Mouse (Mus musculus): Measurements from ENCODE around the gene Lbhd1. TPM values are rescaled to one million over a fixed set of nuclear protein-coding genes. Genes with fewer than 3 reads are reported as not detected.
"Not testable (repeated sequence)": the region's sequence is repeated elsewhere in the genome, so short reads cannot be mapped to it uniquely, and the experiment has no call there.

Gene Lbhd1
- total RNA-seq, 2 experiments from 2014 or later = 2.1 to 5.6 TPM

DNA sequence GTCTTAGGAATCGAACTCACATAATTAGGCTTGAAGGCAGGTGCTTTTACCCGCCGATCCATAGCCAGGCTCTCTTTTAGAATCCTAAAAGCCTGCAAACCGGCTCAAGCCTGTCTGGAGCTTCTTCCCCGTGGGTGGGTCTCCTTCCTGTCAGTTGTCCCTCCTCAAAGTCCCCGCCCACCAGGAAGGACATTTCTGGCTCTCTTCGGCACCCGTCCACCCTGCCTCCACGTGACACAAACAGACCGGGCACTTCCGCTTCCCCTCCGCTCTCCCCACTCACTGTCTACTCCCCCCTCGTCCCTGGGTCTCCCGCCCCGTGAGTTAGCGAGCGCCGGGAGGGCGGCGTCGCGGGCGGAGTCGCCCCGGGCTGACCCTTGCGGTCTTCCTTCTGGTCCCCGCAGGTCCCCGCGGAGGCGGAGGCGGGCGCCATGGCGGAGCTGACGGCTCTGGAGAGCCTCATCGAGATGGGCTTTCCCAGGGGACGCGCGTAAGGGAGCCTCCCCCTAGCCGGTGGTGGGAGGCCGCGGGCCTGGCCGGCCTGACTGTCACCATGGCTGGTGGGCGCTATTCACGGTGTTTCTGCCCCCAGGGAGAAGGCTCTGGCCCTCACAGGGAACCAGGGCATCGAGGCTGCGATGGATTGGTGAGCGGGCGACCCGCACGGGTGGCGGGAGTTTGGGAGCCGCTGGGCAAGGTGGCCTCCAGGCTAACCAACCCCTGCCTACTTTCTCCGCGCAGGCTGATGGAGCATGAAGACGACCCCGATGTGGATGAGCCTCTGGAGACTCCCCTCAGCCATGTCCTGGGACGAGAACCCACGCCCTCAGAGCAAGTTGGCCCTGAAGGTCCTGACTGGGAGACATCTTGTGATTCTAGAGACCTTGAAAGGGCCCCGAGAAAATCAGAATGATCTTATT is 12.0 kb upstream of the Lbhd1 start, which contains the start of gene Ubxn1:
TSS of gene Ubxn1 (plus strand) at position 230 of the 920 bp plus-strand sequence.
- peak; percentile 97 for DNase-seq

DNA sequence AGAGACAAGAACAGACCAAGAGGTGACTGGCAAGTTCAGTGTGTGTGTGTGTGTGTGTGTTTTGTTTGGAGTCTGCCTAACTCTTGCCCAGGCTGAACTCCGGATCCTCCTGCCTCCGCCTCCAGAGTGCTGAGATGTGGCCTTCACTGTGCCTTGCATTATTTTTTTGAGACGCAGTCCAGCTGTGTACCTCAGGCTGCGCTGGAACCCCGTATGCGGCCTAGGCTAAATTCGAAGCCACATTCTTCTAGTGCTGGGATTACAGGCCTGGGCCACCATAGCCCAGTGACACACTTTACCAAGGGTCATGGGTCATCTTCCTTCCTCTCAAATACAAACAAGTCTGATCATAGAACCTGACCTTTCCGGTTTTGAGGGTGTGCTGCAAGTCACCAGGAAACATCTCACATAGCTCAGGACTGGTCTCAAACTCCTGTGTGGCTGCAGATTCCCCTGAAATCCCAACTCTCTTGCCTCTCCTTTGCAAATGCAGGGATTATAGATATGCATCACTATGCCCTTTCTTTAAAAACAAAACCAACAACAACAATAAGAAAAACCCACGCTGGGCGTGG is 11.2 kb upstream of the Lbhd1 start:
- no peak for DNase-seq

DNA sequence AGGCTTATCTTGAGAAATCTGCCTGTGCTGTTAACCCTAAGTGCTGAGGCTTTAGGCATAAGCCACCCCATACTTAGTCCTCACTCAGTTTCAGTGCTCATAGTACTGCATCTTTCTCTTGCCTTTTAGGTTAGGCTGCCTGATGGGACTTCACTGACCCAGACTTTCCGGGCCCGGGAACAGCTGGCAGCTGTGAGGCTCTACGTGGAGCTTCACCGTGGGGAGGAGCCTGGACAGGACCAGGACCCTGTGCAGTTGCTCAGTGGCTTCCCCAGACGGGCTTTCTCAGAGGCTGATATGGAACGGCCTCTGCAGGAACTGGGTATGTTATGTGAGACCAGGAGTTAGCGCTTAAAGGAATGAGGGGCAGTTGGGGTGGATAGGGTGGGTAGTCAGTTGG is 8.5 kb upstream of the Lbhd1 start:
- DNase-seq = no peak

DNA sequence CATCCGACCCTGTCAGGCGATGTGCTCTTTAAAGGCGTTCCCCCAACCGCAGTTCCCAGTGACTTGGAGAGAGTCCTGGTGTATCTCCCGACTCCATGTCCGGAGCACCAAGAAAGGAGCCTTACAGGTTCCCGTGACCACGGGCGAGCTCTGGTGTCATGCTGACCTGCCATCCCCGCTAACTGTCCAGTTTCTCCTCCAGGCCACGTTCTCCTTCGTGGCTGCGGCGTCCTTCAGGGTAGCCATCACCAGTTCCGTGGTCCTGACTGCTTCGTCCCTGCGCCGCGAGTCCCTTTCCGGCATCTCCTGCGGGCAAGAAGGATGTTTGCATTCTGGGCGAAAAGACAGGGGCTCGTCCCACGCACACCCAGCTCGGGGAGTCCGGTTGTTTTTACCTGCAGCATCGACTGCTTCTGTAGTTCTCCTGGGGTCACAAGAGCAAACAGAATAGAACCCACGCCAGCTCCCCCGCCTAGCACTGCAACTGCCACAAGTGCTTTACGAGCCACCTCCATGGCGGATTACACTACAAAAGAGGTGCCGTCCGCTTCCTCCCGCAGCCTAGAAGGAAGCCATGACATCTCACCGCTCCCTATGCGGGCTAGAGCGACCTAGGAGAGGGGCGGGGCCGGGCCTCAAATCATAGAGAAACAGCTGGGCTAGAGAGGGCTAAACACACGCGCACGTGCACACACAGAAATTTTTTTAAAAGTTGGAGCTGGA is 3.1 kb upstream of the Lbhd1 start, which contains the start of gene Uqcc3:
TSS of gene Uqcc3 (minus strand) at position 613 of the 723 bp plus-strand sequence.
- DNase-seq = peak; percentile 90

DNA sequence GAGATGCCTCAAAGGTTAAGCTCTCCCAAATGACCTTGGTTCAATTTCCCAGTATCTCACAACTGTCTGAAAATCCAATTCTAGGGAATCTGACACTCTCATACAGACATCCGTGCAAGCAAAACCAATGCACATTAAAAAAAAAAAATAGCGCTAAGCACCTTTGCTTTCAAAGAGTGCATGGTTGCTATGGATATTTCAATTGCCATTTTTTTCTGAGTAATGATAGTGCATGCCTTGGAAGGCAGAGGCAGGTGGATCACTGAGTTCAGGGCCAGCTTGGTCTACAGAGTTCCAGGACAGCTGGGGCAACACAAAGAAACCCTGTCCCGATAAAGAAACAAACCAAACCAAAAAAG is 2.5 kb upstream of the Lbhd1 start:
- DNase-seq = no peak

DNA sequence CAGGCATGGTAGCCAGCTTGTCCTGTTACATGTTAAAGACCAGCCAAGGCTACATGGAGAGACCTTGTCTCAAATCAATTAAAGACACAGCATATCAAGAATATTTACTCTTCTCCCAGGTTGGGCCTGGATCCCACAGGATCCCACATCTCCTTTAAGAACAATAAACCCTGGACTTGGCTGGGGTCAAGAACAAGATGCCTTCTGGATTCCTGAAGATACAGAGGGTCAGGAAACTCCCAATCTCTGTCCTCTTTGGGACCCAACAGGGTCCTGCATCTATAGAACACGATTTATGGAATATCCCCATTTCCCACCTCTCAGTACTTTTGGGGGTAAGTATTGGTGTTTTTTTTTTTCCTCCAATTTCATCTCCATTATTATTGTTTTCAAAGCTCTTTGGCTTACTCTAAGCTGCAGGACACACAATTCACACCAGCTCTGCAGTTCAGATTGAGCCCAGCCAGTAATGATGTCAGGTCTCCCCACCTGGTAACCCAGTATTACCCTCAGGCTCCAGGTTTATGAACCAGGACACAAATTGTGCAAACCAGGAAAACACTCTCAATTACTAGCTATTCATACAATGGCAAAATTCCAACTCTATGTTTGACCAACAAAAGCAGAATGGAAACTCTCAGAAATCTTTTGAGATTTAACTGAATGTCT is 3.5 kb downstream of the Lbhd1 start:
- no peak for DNase-seq

DNA sequence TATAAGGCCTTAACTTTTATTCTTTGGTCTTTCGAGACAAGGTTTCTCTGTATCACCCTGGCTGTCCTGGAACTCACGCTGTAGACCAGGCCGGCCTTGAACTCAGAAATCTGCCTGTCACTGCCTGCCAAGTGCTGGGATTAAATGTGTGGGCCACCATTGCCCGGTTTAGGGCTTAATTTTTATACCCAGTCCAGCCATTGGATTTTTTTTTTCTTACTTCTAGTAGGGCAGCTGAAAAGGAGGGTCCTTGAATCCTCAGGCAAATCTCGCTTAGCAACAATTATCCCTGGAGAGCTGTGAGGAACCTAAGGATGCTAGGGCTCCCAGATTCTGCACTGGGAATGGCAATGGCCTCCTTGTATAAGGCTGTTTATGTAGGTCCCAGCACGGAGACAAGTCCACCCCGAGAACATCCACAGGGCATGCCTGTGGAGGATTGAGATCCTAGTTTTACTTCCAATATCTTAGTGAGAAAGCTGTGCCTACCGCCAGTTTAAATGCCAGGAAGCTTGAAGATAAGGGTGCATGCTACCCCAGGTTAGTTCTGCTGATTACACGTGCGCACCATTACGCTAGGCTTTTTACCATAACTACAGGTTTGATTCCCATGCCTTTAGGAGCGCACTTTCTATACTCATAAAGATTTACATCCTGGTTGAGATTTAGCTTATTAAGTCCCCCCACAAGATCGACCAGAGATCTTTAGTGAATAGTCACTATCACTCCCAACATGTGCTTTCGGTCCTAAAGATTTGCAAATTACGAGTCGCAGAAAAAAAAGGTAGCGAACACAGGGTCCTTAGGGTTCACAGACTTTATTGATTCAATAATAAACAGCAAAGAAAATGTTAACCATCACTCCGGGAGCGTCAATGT is 4.3 kb downstream of the Lbhd1 start:
- no peak for DNase-seq

DNA sequence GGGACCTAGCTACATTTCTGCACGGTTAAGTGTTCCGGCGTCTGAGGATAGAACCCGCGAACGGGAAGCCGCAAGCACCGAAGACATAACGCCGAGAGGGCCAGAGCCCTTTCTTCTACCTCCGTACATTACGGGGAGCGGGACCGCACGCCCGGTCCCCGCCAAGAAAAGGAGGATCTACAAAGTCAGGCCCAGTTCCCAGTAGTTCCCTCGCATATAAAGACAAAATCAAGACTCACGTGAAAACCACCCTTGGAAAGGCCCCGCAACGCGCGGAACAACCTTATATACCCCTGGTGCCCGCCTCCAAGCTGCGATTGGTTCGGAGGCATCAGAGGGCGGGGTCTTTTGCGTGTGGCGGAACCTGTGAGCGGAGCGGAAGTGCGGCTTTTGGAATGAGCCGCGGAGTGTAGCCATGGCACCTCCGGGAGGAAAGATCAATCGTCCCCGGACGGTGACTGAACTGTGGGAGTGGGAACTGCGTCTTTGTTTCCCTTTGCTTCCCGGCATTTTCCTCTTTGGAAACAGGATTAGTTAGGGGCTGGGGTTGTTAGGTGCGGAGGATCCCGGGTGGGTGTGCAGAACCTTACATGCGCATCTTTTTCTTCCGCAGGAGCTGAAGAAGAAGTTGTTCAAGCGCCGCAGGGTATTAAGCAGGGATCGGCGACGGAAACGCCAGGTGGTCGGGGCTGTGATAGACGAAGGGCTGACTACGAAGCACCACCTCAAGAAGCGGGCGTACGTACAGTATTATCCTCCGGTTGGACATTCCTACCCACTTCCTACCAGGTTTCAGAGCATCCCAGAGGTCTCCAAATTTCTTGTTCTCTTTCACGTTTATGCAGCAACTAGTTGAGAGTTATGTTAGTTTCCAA is 5.2 kb downstream of the Lbhd1 start, which contains the start of the genes 1810009A15Rik and Gm49416:
TSS of gene 1810009A15Rik (plus strand) at position 343 of the 875 bp plus-strand sequence.
TSS of gene Gm49416 (plus strand) at position 416 of the 875 bp plus-strand sequence.
- peak; percentile 96 for DNase-seq

DNA sequence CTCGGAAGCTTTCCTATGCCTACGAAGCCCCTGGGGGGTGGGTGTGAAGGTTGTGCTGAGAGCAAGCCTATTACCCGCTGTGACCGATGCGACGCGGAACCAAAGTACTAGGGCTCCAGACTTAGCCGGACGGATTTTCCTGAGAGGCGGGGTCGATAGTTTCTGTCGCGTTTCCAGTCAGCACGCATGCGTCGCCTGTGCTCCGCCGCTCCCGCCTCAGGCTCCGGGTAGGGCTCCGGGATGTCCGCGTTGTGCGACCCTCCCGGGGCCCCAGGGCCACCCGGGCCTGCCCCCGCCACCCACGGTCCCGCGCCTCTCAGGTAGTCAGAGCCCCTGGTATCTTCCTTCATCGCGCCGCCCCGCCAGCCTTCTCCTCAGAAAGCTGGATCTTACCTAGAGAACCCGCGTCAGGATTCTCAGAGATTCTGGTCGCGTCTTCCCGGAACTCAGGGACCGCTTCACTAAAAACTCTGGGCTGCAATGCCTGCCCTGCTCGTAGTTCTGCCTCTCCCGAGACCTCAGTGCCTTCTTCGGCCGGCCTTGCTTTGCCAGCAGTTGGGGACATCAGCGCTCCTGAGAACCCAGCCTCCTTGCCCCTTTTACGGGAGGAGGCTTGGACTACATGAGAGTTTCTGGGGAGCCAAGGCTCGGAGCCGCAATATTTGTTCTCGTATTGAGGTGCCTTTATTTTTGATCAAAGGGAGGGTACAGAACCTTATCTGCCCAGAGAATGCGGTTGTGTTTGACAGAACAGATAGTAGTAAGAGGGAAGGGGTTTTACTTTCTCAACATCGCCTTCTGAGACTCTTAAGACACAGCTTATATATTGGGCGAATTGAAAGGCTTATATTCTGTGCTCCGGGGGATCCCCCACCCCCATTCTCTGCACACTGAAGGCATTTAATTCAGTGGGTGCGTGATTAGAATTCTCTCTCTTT is 9.6 kb downstream of the Lbhd1 start, which contains the start of gene Ints5:
TSS of gene Ints5 (plus strand) at position 177 of the 938 bp plus-strand sequence.
- peak; percentile 90 for DNase-seq

DNA sequence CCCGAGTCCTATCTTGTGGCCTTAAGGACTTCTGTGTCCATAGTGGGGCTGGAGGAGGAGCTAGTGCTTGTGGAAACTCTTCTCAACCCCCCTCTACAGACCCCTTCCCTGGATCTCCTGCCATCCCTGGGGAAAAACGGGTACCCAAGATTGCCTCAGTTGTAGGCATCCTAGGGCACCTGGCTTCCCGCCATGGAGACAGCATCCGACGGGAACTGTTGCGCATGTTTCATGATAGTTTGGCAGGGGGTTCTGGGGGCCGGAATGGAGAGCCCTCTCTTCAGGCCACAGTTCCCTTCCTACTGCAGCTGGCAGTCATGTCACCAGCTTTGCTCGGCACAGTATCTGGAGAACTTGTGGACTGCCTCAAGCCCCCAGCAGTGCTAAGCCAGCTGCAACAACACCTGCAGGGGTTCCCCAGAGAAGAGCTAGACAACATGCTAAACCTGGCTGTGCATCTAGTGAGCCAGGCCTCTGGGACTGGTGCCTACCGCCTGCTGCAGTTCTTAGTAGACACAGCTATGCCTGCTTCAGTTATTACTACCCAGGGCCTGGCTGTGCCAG is 11.9 kb downstream of the Lbhd1 start:
- no peak for DNase-seq

DNA sequence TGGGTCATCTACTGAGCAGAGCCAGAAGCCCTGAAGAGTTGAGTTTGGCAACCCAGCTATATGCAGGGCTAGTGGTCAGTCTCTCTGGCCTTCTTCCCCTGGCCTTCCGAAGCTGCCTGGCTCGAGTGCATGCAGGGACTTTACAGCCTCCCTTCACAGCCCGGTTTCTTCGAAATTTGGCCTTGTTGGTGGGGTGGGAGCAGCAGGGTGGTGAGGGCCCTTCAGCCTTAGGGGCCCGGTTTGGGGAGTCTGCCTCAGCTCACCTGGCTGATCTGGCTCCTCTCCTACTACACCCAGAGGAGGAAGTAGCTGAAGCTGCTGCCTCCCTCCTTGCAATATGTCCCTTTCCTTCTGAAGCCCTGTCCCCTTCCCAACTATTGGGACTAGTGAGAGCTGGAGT is 12.7 kb downstream of the Lbhd1 start:
- not testable (repeated sequence) for DNase-seq

DNA sequence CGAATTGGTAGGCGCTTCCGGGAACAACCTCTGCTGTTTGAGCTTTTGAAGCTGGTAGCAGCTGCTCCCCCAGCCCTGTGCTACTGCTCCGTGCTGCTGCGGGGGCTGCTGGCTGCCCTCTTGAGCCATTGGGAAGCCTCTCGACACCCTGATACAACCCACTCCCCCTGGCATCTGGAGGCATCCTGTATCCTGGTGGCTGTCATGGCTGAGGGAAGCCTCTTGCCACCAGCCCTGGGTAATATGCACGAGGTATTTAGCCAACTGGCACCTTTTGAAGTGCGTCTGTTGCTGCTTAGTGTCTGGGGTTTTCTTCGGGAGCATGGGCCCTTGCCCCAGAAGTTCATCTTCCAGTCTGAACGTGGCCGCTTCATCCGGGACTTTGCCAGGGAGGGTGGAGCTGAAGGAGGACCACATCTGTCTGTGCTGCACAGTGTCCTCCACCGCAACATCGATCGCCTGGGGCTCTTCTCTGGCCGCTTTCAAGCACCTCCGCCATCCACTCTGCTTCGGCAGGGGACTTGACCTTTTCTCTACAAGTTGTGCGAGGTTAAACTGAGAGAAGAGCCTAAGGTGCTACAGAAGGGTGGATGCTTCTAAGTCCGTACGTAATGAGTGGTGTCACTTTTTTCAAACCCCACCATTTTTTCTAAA is 13.8 kb downstream of the Lbhd1 start:
- DNase-seq = peak; percentile 59

DNA sequence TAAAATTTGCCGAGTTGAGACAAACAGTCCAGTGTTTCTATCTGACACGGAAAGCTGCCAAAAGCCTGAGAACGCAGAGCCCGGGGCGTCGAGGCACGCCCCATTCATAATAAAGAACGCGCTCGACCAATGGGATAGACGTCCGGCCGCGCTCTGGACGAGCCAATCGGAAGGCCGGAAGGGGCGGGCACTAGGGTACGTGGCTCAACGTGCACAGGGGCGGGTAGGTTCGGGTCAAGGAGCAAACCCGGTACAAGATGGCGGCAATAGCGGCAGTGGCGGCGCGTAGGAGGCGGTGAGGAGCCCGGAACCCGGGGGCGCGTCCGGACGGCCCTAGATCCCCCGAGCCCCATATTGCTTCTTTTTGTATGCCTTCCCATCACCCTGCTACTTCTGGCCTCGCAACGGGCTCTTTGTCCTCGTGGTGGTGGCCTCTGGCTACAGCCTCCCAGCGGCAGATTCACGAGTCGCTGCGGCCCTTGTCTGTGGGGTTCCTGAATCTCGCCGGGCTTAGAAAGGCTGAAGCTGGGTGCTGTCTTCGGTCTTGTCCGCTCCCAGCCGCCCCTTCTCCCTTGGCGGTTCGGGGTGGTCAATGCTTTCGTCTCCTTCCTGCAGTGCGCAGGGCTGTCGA is 14.4 kb downstream of the Lbhd1 start, which contains the start of gene Ganab:
TSS of gene Ganab (plus strand) at position 207 of the 631 bp plus-strand sequence.
- DNase-seq = peak; percentile 96

DNA sequence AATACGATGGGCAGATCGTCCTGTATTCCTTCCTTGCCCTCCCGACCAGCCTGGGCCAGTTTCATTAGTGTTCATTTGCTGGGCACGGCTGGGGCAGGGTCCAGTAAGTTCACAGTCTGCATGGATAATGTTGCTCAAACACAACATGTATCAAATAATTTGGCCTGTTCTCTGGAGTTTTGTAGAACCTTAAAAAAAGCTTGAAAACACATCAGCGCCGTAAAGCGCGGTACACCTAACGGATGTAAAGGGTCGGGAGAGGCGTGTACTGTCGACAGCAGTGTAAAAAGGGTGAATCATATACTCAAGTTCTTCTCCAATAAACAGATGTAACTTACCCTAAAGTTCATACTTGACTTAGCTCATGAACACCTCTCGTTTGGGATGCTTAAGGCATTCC is 15.0 kb downstream of the Lbhd1 start:
- DNase-seq = no peak

DNA sequence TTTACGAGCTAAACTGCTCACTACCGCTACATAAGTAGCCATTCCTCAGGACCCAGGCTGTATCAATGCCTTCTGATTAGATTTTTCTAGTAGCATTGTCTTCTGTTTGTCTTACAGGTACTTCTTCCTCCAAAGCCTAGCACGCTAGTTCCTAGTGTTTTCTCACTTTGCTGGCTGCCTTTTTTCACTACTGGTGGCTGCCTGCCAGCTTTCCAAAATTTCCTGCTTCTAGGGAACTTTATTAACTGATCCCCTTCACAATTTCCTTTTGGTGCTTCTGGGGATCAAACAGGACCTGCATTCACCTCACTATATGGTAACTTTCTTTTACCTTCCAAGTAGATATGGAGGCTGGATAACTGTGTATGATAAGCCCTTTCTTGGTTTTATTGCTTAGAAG is 15.5 kb downstream of the Lbhd1 start:
- peak; percentile 31 for DNase-seq

DNA sequence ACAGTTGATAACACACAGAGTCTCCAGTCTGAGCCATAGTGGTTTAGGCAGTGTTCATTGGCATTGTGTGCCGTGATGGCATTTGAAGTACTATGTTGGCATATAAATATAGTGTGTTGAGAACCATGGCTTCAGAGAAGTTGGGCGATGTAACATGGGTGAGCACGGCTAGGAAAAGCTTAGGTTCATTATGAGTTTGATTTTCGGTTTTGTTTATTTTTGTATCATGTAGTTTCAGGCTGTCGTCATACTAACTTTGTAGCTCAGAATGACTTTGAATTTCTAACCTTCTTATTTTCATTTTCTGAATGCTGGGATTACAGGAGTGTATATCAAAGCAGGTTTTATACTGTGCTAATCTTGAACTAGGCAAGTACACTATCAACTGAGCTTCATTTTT is 19.9 kb downstream of the Lbhd1 start:
- DNase-seq = no peak

DNA sequence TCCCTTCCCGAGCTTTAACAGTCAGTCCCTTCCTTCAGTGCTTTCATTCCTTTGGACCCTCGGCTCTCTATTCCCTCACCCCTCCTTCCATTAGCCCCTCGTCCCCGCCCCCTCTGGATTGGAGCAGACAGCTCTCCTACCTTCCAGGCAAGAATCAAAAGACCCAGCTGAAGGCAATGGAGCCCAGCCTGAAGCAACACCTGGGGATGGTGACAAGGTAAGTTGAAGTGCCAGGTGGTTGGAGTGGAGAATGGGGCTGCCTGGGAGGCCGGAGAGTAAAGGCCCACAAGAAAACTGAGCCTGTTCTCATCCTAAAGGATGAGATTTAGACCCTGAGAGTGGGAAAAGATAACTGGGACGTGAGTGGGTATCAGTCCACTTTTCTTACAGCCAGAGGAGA is 25.0 kb downstream of the Lbhd1 start:
- no peak for DNase-seq

DNA sequence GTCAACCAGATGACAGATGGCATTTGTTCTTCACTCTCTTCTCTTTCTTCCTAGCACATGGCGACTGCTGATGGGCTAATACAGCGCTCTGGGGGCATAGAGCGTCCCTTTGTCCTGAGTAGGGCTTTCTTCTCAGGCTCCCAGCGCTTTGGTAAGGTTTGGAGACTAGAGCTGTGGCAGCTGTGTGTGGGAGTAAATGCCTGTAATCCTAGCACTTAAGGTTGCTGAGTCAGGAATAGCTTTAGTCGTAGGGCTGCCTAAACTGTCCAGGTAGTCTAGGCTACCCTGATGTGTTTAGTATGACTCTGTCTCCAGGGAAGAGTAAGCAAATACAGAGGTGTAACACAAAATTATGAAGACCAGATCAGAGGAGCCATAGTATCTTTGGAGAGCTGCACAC is 28.3 kb downstream of the Lbhd1 start:
- DNase-seq = no peak

All from heart, postnatal 4 days (tissue).